Mouse (Mus musculus) hindbrain, embryonic 12.5 days (tissue): ENCODE results near the gene Lman2l. TPM values are rescaled to one million over a fixed set of nuclear protein-coding genes. Genes with fewer than 3 reads are reported as not detected.

Experiments used
- ATAC-seq: fragments of 200-750 bp; cut with Nextera tagmentation; 2 replicates; pipeline ENCODE4 v1.8.0; 2017; ENCODE audit warnings: moderate TSS enrichment; ENCODE audit not compliant: low FRiP score
- H3K27ac ChIP-seq: fragments of 300-500 bp; sonication (generic); 2 replicates; pipeline ENCODE4 v1.5.1; 2016; ENCODE audit warnings: mild to moderate bottlenecking
- H3K27me3 ChIP-seq: fragments of 300-500 bp; sonication (generic); 2 replicates; pipeline ENCODE4 v1.6.1; 2016; ENCODE audit warnings: mild to moderate bottlenecking
- H3K36me3 ChIP-seq: fragments of 300-500 bp; sonication (generic); 2 replicates; pipeline ENCODE4 v1.6.1; 2016; ENCODE audit warnings: mild to moderate bottlenecking
- H3K4me1 ChIP-seq: fragments of 300-500 bp; sonication (generic); 2 replicates; pipeline ENCODE4 v1.6.1; 2016
- H3K4me2 ChIP-seq: fragments of 300-500 bp; sonication (generic); replicated peaks from 2 replicates; pipeline ENCODE4 v1.6.1; 2016; ENCODE audit warnings: mild to moderate bottlenecking
- H3K4me3 ChIP-seq: fragments of 300-500 bp; sonication (generic); 2 replicates; pipeline ENCODE4 v1.5.1; 2016; ENCODE audit warnings: mild to moderate bottlenecking
- H3K9ac ChIP-seq: fragments of 300-500 bp; sonication (generic); 2 replicates; pipeline ENCODE4 v1.6.1; 2016; ENCODE audit warnings: mild to moderate bottlenecking, moderate library complexity
- H3K9me3 ChIP-seq: fragments of 300-500 bp; sonication (generic); replicated peaks from 2 replicates; pipeline ENCODE4 v1.6.1; 2016; ENCODE audit warnings: mild to moderate bottlenecking
- WGBS: fragments of 180-500 bp; shearing (Covaris S2); methylation state at CpG from one replicate; pipeline ENCODE4 v1.1.7; 2016; 5-methylcytosine and 5-hydroxymethylcytosine counted together
- polyA plus RNA-seq: library from polyadenylated mRNA; unstranded; fragments of >200 nt; fragmentation: Nextera tagmentation; extraction: Ambion mirVana; gene quantifications from 2 replicates; pipeline ENCODE4 v1.2.1, GENCODE M21; 2016

The Lman2l gene
- polyA plus RNA-seq, 1 experiment from 2014 or later = 74.3 TPM

GRCm38 (mm10) chr1:36474646-36475045 lies 29.6 kb upstream of the Lman2l start:
- no peak overlapping the region for H3K4me3 ChIP-seq

GRCm38 (mm10) chr1:36473211-36473780 lies 28.2 kb upstream of the Lman2l start:
- Histone ChIP-seq H3K4me1 (peaks cover 50% of the 10 kb centered on the region), H3K9me3 (no peaks in the 10 kb centered on the region)

More at GRCm38 (mm10) chr1:36474646-36475045, 29.6 kb upstream of the Lman2l start:
- H3K36me3 ChIP-seq = no peaks in the 10 kb centered on the region
- no peak for ATAC-seq
- 0 out of 2 replicates have a peak, but pooled peaks cover 2% of the 10 kb centered on the region for H3K27me3 ChIP-seq
- no peaks in the 10 kb centered on the region for H3K9me3 ChIP-seq
- no peak overlapping the region for H3K27ac ChIP-seq
- peak overlapping the region; percentile 74 for H3K4me2 ChIP-seq
- no peak overlapping the region for H3K9ac ChIP-seq
- peaks cover 52% of the 10 kb centered on the region for H3K4me1 ChIP-seq
- 64% methylated on average over 3 of the region's 3 CpGs for WGBS

GRCm38 (mm10) chr1:36472106-36472440 lies 27.0 kb upstream of the Lman2l start:
- 0 out of 2 replicates have a peak, but pooled peaks cover 5% of the 10 kb centered on the region for H3K27me3 ChIP-seq
- 14% methylated on average over 18 of the region's 18 CpGs for WGBS
- peaks cover 48% of the 10 kb centered on the region for H3K4me1 ChIP-seq
- peak overlapping the region; percentile 74 for H3K4me2 ChIP-seq
- no peaks in the 10 kb centered on the region for H3K36me3 ChIP-seq
- peak overlapping the region; percentile 74 for H3K9ac ChIP-seq
- ATAC-seq = no peak; the same call in 1 of the 2 replicates
- H3K9me3 ChIP-seq = no peaks in the 10 kb centered on the region
- H3K4me3 ChIP-seq = peak overlapping the region; percentile 66
- 0 out of 2 replicates have a peak overlapping the region, but pooled peaks have one; percentile 70 for H3K27ac ChIP-seq

More at GRCm38 (mm10) chr1:36473211-36473780, 28.2 kb upstream of the Lman2l start:
- WGBS = 82% methylated on average over 10 of the region's 10 CpGs
- peak overlapping the region; percentile 12; the same call in 1 of the 2 replicates for H3K4me3 ChIP-seq
- no peak for ATAC-seq
- peak overlapping the region; percentile 74 for H3K4me2 ChIP-seq
- 0 out of 2 replicates have a peak, but pooled peaks cover 5% of the 10 kb centered on the region for H3K27me3 ChIP-seq
- no peak overlapping the region for H3K27ac ChIP-seq
- H3K9ac ChIP-seq = no peak overlapping the region; the same call in 1 of the 2 replicates
- no peaks in the 10 kb centered on the region for H3K36me3 ChIP-seq

- Histone ChIP-seq H3K4me2 (peak within 1 kb of the TSS; percentile 74), H3K27me3 (0 out of 2 replicates have a peak, but pooled peaks cover 5% of the 10 kb centered on the region), H3K9ac (peak within 1 kb of the TSS; percentile 74), H3K27ac (peak within 1 kb of the TSS; percentile 70), H3K9me3 (no peaks in the 10 kb centered on the region), H3K4me1 (peaks cover 45% of the 10 kb centered on the region), H3K4me3 (peak within 1 kb of the TSS; percentile 66), H3K36me3 (no peaks in the 10 kb centered on the region)
- ATAC-seq = peak; percentile 93
- WGBS = under 1% methylated on average over 66 of the region's 98 CpGs
These were observed 26.4 kb upstream of the Lman2l start, which contains the start of gene Cnnm4 for GRCm38 (mm10) chr1:36471181-36472105. TSS of gene Cnnm4 (plus strand) at chr1:36471620.

GRCm38 (mm10) chr1:36469811-36470444 lies 24.9 kb upstream of the Lman2l start:
- Histone ChIP-seq H3K9ac (no peak overlapping the region), H3K4me1 (peaks cover 30% of the 10 kb centered on the region), H3K27me3 (0 out of 2 replicates have a peak, but pooled peaks cover 5% of the 10 kb centered on the region), H3K4me3 (no peak overlapping the region), H3K4me2 (no peak overlapping the region), H3K27ac (no peak overlapping the region), H3K36me3 (no peaks in the 10 kb centered on the region), H3K9me3 (no peaks in the 10 kb centered on the region)
- WGBS = 33% methylated on average over 2 of the region's 2 CpGs
- no peak for ATAC-seq

- Histone ChIP-seq H3K27me3 (0 out of 2 replicates have a peak, but pooled peaks cover 5% of the 10 kb centered on the region), H3K9me3 (no peaks in the 10 kb centered on the region), H3K4me3 (no peak overlapping the region), H3K36me3 (no peaks in the 10 kb centered on the region), H3K27ac (no peak overlapping the region), H3K4me1 (peaks cover 7% of the 10 kb centered on the region; the same call in 1 of the 2 replicates), H3K4me2 (no peak overlapping the region), H3K9ac (no peak overlapping the region)
- no peak for ATAC-seq
- 55% methylated on average over 5 of the region's 5 CpGs for WGBS
These were observed 22.4 kb upstream of the Lman2l start for GRCm38 (mm10) chr1:36467446-36467845.

- ATAC-seq = no peak
- 0 out of 2 replicates have a peak, but pooled peaks cover 5% of the 10 kb centered on the region for H3K27me3 ChIP-seq
- 77% methylated on average over 4 of the region's 4 CpGs for WGBS
- H3K9me3 ChIP-seq = no peaks in the 10 kb centered on the region
- no peaks in the 10 kb centered on the region for H3K36me3 ChIP-seq
- no peak overlapping the region for H3K9ac ChIP-seq
- H3K27ac ChIP-seq = no peak overlapping the region
- no peak overlapping the region for H3K4me2 ChIP-seq
- H3K4me3 ChIP-seq = no peak overlapping the region
- H3K4me1 ChIP-seq = peaks cover 3% of the 10 kb centered on the region; the same call in 1 of the 2 replicates
These were observed 20.6 kb upstream of the Lman2l start for GRCm38 (mm10) chr1:36465641-36466160.

GRCm38 (mm10) chr1:36461829-36462228 lies 16.8 kb upstream of the Lman2l start:
- no peak overlapping the region for H3K4me3 ChIP-seq
- no peaks in the 10 kb centered on the region for H3K9me3 ChIP-seq
- no peaks in the 10 kb centered on the region for H3K4me1 ChIP-seq
- no peak for ATAC-seq
- no peak overlapping the region for H3K4me2 ChIP-seq
- no peak overlapping the region for H3K9ac ChIP-seq
- no peak overlapping the region for H3K27ac ChIP-seq
- 47% methylated on average over 2 of the region's 2 CpGs for WGBS
- no peaks in the 10 kb centered on the region for H3K36me3 ChIP-seq
- no peaks in the 10 kb centered on the region for H3K27me3 ChIP-seq

- H3K9me3 ChIP-seq = no peaks in the 10 kb centered on the region; the same call in 1 of the 2 replicates
- no peak overlapping the region for H3K9ac ChIP-seq
- H3K27me3 ChIP-seq = no peaks in the 10 kb centered on the region
- ATAC-seq = no peak
- no peak overlapping the region for H3K4me3 ChIP-seq
- H3K36me3 ChIP-seq = no peaks in the 10 kb centered on the region
- no peak overlapping the region for H3K4me2 ChIP-seq
- WGBS = 86% methylated on average over 5 of the region's 5 CpGs
- H3K4me1 ChIP-seq = no peaks in the 10 kb centered on the region
- no peak overlapping the region for H3K27ac ChIP-seq
These were observed 13.1 kb upstream of the Lman2l start for GRCm38 (mm10) chr1:36458169-36458568.

GRCm38 (mm10) chr1:36457388-36458014 lies 12.4 kb upstream of the Lman2l start:
- Histone ChIP-seq H3K4me1 (no peaks in the 10 kb centered on the region), H3K27ac (no peak overlapping the region), H3K4me2 (no peak overlapping the region), H3K36me3 (no peaks in the 10 kb centered on the region), H3K9ac (no peak overlapping the region), H3K4me3 (no peak overlapping the region), H3K27me3 (no peaks in the 10 kb centered on the region), H3K9me3 (no peaks in the 10 kb centered on the region; the same call in 1 of the 2 replicates)
- ATAC-seq = no peak
- 57% methylated on average over 7 of the region's 7 CpGs for WGBS

- Histone ChIP-seq H3K4me3 (no peak overlapping the region), H3K4me2 (no peak overlapping the region), H3K27ac (no peak overlapping the region), H3K27me3 (no peaks in the 10 kb centered on the region), H3K9me3 (no peaks in the 10 kb centered on the region; the same call in 1 of the 2 replicates), H3K4me1 (no peaks in the 10 kb centered on the region), H3K9ac (no peak overlapping the region), H3K36me3 (no peaks in the 10 kb centered on the region)
- no peak for ATAC-seq
- WGBS = 85% methylated on average over 6 of the region's 6 CpGs
These were observed 9.2 kb upstream of the Lman2l start for GRCm38 (mm10) chr1:36454055-36454815.
